Mouse (Mus musculus) liver, adult 2 months (tissue): ENCODE data around the gene Tnnc2. TPM values are rescaled to one million over a fixed set of nuclear protein-coding genes. Genes with fewer than 3 reads are reported as not detected.

Experiments used
- DNase-seq: peaks from one replicate; pipeline ENCODE4 v3.0.0-alpha.2; 2011; ENCODE audit warnings: low read depth, low spot score; ENCODE audit errors: extremely low read depth
- H3K27ac ChIP-seq: fragments of 200-500 bp; replicated peaks from 2 replicates; pipeline ENCODE4 v1.5.1; 2012; ENCODE audit warnings: low read depth, mild to moderate bottlenecking, control low read depth, inconsistent platforms, low read length; ENCODE audit not compliant: insufficient read depth
- H3K27me3 ChIP-seq: fragments of 200-500 bp; 2 replicates; pipeline ENCODE4 v1.6.1; 2012; ENCODE audit warnings: mild to moderate bottlenecking, moderate library complexity, low read length, inconsistent platforms; ENCODE audit not compliant: control insufficient read depth, insufficient read depth
- H3K36me3 ChIP-seq: fragments of 200-500 bp; 2 replicates; pipeline ENCODE4 v1.6.1; 2012; ENCODE audit warnings: low read length, inconsistent platforms; ENCODE audit not compliant: control insufficient read depth, insufficient read depth
- H3K4me1 ChIP-seq: fragments of 200-500 bp; 2 replicates; pipeline ENCODE4 v1.6.1; 2011; ENCODE audit warnings: low read length; ENCODE audit not compliant: control insufficient read depth, insufficient read depth
- H3K4me3 ChIP-seq: fragments of 200-500 bp; 2 replicates; pipeline ENCODE4 v1.5.1; 2011; ENCODE audit warnings: low read depth, mild to moderate bottlenecking, control low read depth, low read length, moderate library complexity; ENCODE audit not compliant: insufficient read depth
- H3K79me2 ChIP-seq: fragments of 200-500 bp; 2 replicates; pipeline ENCODE4 v1.6.1; 2012; ENCODE audit warnings: inconsistent platforms, mild to moderate bottlenecking, low read length, moderate library complexity; ENCODE audit not compliant: control insufficient read depth, insufficient read depth
- H3K9ac ChIP-seq: fragments of 200-500 bp; 2 replicates; pipeline ENCODE4 v1.6.1; 2012; ENCODE audit warnings: low read depth, mild to moderate bottlenecking, control low read depth, inconsistent platforms, low read length
- CTCF ChIP-seq: fragments of 200-500 bp; IDR thresholded peaks from 2 replicates; pipeline ENCODE4 v1.5.1; 2011; ENCODE audit warnings: low read depth, low read length, control low read depth
- POLR2A ChIP-seq: fragments of 200-500 bp; IDR thresholded peaks from 2 replicates; pipeline ENCODE4 v1.6.1; 2011; ENCODE audit warnings: low read length, control low read depth; ENCODE audit not compliant: insufficient read depth; ENCODE audit errors: extremely low read depth
- WGBS: fragments of 180-500 bp; shearing (Covaris S2); methylation state at CpG from one replicate; pipeline ENCODE4 v1.1.7; 2018; 5-methylcytosine and 5-hydroxymethylcytosine counted together
- polyA plus RNA-seq: library from polyadenylated mRNA; depleted of rRNA; stranded (reverse); fragments of >200 nt; gene quantifications from 2 replicates; pipeline ENCODE4 v1.2.3, GENCODE M21; 2012
- total RNA-seq: library from RNA; depleted of rRNA; stranded (reverse); fragments of >200 nt; gene quantifications from 2 replicates; pipeline ENCODE4 v1.2.3, GENCODE M21; 2014

The Tnnc2 gene
- total and polyA plus RNA-seq, 2 experiments, result 6.1 TPM; not detected in 1

DNA sequence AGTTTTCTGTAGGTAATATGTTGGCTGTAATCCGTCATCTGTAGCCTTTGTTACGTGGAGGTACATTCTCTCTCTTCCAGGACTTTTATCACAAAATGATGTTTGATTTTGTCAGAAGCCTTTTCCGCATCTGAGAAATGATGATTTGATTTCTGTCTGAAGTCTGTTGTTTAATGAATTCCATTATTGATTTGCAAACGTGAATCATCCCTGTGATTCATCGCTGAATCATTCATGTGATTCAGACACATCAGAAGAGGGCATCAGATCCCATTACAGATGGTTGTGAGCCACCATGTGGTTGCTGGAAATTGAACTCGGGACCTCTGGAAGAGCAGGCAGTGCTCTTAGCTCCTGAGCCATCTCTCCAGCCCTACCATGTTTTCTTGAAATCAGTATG lies 30.8 kb downstream of the Tnnc2 start:
- no peaks in the 10 kb centered on the region for H3K27me3 ChIP-seq
- DNase-seq, result no peak
- 76% methylated on average over 6 of the region's 6 CpGs for WGBS
- no peak overlapping the region for H3K27ac ChIP-seq
- TF ChIP-seq POLR2A (no peak), CTCF (no peak)
- peaks cover 17% of the 10 kb centered on the region; the same call in 1 of the 2 replicates for H3K79me2 ChIP-seq
- H3K9ac ChIP-seq, result no peak overlapping the region
- no peak overlapping the region for H3K4me3 ChIP-seq
- H3K4me1 ChIP-seq, result peaks cover 10% of the 10 kb centered on the region
- H3K36me3 ChIP-seq, result peaks cover 13% of the 10 kb centered on the region

DNA sequence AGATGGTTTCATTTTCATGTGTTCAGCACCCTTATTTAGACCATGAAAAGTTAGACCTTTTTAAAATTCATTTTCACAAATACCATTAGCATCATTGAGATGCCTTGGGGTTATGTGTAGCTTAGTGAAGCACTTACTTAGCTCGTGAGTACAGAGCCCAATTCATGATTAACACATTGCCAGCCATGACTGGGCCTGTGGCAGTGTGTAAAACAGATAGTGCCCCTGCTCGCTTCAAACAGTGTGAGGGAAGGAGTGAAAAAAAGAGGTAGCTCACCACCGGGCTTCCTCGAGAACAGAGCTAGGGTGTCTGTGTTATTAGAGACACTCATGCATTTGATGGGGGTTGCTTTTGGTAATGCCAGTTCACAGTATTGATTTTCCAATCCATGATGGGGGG lies 31.6 kb downstream of the Tnnc2 start:
- H3K36me3 ChIP-seq, result peaks cover 8% of the 10 kb centered on the region

DNA sequence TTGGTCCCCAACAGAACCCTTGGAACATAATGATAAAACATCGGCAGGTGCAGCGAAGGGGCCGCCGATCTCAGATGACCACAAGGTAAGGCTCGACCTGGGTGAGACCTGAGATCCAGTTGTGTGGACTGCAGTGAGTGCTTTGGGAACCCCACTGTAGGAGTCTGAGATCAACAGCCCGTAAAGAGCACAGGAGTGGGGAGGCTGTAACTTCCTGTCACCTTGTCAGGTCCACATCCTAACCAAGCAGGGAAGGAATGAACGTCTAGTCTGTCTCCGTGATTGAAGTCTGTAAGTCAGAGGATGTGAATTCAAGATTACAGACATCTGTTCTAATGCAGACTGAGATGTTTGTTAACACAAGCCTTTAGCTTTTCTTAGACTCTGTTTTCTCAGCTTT lies 33.1 kb downstream of the Tnnc2 start:
- Histone ChIP-seq H3K36me3 (peaks cover 8% of the 10 kb centered on the region), H3K4me3 (peak overlapping the region; percentile 84), H3K27me3 (no peaks in the 10 kb centered on the region), H3K79me2 (peaks cover 17% of the 10 kb centered on the region; the same call in 1 of the 2 replicates), H3K4me1 (peaks cover 8% of the 10 kb centered on the region), H3K9ac (peak overlapping the region; percentile 92), H3K27ac (no peak overlapping the region)
- TF ChIP-seq POLR2A (no peak), CTCF (no peak)
- 31% methylated on average over 8 of the region's 8 CpGs for WGBS
- DNase-seq, result no peak

More for the DNA sequence above, 31.6 kb downstream of the Tnnc2 start:
- Histone ChIP-seq H3K27me3 (no peaks in the 10 kb centered on the region), H3K4me1 (peaks cover 10% of the 10 kb centered on the region), H3K79me2 (peaks cover 17% of the 10 kb centered on the region; the same call in 1 of the 2 replicates), H3K4me3 (no peak overlapping the region), H3K27ac (no peak overlapping the region), H3K9ac (no peak overlapping the region)
- TF ChIP-seq CTCF (no peak), POLR2A (no peak)
- 91% methylated on average over 4 of the region's 4 CpGs for WGBS
- no peak for DNase-seq

DNA sequence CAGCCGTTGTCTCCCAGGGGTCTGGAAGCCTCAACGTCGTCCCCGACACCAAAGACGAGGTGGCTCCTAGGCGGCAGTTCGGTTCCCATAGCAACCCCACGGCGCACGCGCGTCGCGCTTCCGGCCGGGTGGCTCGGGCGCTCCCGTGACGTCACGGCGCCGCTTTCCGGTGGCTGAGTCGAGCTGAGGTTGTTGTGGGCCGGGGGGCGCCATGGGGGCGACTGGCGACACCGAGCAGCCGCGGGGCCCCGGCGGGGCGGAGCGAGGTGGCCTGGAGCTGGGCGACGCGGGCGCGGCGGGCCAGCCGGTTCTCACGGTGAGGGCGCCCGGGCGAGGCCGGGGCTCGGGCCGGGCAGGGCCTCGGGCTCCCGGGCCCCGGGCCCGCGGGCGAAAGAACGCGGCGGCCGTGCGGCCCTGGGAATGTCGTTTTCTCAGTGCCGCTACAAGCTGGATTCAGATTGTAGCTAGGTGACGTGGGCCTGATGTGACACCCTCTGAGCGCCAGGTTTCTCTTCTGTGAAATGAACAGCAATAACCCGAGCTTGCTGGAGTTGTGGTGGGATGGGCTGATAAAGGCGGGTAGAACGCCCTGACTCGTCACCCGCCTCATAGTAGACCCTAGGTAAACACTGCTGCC lies 33.8 kb downstream of the Tnnc2 start, which contains the start of the genes Wfdc3 and Dnttip1:
TSS of gene Wfdc3 (minus strand) at position 89 of the 637 bp plus-strand sequence.
TSS of gene Dnttip1 (plus strand) at position 141 of the 637 bp plus-strand sequence.
- WGBS, result 1% methylated on average over 70 of the region's 70 CpGs
- peaks cover 17% of the 10 kb centered on the region; the same call in 1 of the 2 replicates for H3K79me2 ChIP-seq
- peak within 1 kb of the TSS; percentile 92 for H3K9ac ChIP-seq
- H3K27ac ChIP-seq, result peak within 1 kb of the TSS; percentile 18
- no peaks in the 10 kb centered on the region for H3K27me3 ChIP-seq
- H3K4me1 ChIP-seq, result peaks cover 8% of the 10 kb centered on the region
- DNase-seq, result peak; percentile 64
- no peak for TF ChIP-seq POLR2A
- no peak for TF ChIP-seq CTCF
- H3K4me3 ChIP-seq, result peak within 1 kb of the TSS; percentile 84
- H3K36me3 ChIP-seq, result peaks cover 6% of the 10 kb centered on the region

DNA sequence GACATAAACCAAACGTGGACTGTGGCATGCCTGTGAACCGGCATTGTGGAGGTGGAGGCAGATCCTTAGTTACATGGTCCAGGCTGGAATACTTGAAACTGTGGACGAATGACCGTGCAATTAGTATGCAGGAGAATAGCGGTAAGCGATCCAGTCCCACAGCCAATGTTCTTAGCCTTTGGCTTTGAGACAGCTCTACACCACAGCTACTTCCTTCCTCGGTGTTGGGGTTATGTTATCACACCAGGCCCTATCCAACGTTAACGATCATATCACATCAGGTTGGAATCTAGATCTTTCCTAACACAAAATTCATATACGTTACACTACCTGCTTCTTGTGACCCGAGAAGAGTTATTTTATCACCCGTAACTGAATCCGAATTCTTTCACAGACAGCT lies 34.8 kb downstream of the Tnnc2 start:
- Histone ChIP-seq H3K27ac (no peak overlapping the region), H3K27me3 (no peaks in the 10 kb centered on the region), H3K9ac (no peak overlapping the region), H3K36me3 (peaks cover 6% of the 10 kb centered on the region), H3K4me1 (peaks cover 8% of the 10 kb centered on the region), H3K79me2 (peaks cover 17% of the 10 kb centered on the region; the same call in 1 of the 2 replicates), H3K4me3 (no peak overlapping the region)
- TF ChIP-seq POLR2A, result no peak
- no peak for DNase-seq
- 70% methylated on average over 13 of the region's 13 CpGs for WGBS

DNA sequence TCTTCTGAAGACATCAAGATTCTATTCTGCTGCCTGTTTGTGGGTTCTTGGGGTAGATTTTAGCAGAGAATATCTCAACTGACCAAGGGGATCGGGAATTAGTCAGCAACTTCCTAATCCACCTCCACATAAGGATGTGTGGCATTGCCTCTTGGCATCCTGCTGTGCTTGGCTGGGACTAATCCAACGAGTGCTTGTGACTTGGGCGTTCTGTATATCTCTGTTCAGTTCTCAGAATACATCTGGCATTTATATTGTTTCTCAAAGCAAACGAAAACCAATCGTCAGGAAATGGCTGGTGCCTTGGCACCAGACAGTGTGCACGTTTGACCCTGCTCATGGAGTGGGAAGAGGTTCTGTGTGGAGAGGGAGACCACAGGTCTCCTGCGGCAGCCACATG lies 39.9 kb downstream of the Tnnc2 start:
- TF ChIP-seq POLR2A (no peak), CTCF (no peak)
- H3K4me3 ChIP-seq, result no peak overlapping the region
- no peaks in the 10 kb centered on the region for H3K36me3 ChIP-seq
- WGBS, result 62% methylated on average over 7 of the region's 7 CpGs
- no peak overlapping the region for H3K9ac ChIP-seq
- no peak for DNase-seq
- H3K27me3 ChIP-seq, result no peaks in the 10 kb centered on the region
- no peaks in the 10 kb centered on the region for H3K4me1 ChIP-seq
- H3K79me2 ChIP-seq, result no peaks in the 10 kb centered on the region
- no peak overlapping the region for H3K27ac ChIP-seq
